Mouse (Mus musculus): ENCODE results near the gene Rcc1. TPM values are rescaled to one million over a fixed set of nuclear protein-coding genes. Genes with fewer than 3 reads are reported as not detected.

Gene Rcc1
- total and polyA plus RNA-seq, 3 experiments = 93.6 to 149 (median 148) TPM

GRCm38 (mm10) chr4:132301965-132302938, 51.2 kb downstream of the Rcc1 start:
- H3K79me2 ChIP-seq (replicated peaks; ENCODE audit: control insufficient read depth, extremely low read depth, insufficient read depth, poor library complexity, severe bottlenecking) = no peaks in the 10 kb centered on the region
- no peak for TF ChIP-seq IRF4 (IDR thresholded peaks at IDR 0.05; ENCODE audit: low read depth, low read length)
- TF ChIP-seq ETS1 (conservative IDR thresholded peaks at IDR 0.05; ENCODE audit: low read depth, low read length) = no peak
- no peak for TF ChIP-seq SIN3A (IDR thresholded peaks at IDR 0.05; ENCODE audit: low read length)
- no peak for TF ChIP-seq JUND (conservative IDR thresholded peaks at IDR 0.05; ENCODE audit: low read depth, low read length)
- TF ChIP-seq CHD2 (IDR thresholded peaks at IDR 0.05; ENCODE audit: low read length) = no peak
- TF ChIP-seq BHLHE40 (IDR thresholded peaks at IDR 0.05; ENCODE audit: low read depth, low read length) = no peak
- peak; percentile 57 for TF ChIP-seq ZNF384 (IDR thresholded peaks at IDR 0.05; ENCODE audit: low read depth, low read length)
- no peak for TF ChIP-seq GABPA (IDR thresholded peaks at IDR 0.05; ENCODE audit: insufficient replicate concordance, low read depth, low read length)
- 0 out of 2 replicates have a peak overlapping the region, but pooled peaks have one; percentile 29 for H3K4me2 ChIP-seq (ENCODE audit: insufficient read depth, low read depth, poor library complexity, severe bottlenecking)
- no peaks in the 10 kb centered on the region for H3K36me3 ChIP-seq (replicated peaks in 1 of 2; ENCODE audit: control insufficient read depth in 1 of 2, insufficient read depth in 1 of 2, low read length in 1 of 2)
- DNase-seq (ENCODE audit: extremely low read depth) = no peak
- no peaks in the 10 kb centered on the region for H3K9me3 ChIP-seq (replicated peaks; ENCODE audit: low read length)
- H3K4me1 ChIP-seq (ENCODE audit: control insufficient read depth in 1 of 2, insufficient read depth in 2 of 2) = peaks cover 10 to 26% of the 10 kb centered on the region in 2 experiments
- no peak overlapping the region for H3K9ac ChIP-seq (ENCODE audit: insufficient read depth, low read depth)
- dilution Hi-C loops (cut with MboI; ENCODE audit: extremely low pct_ligation_motif_present, extremely low pct_unique_long_range_greater_than_20kb, low sequenced_read_pairs) = no loop called here
- no peak overlapping the region for H3K4me3 ChIP-seq (replicated peaks in 1 of 3; ENCODE audit: low read depth in 2 of 3, low read length in 2 of 3, poor library complexity in 1 of 3)
- no peak overlapping the region for H3K27ac ChIP-seq (ENCODE audit: insufficient read depth, low read depth)
- in situ Hi-C loops (cut with MboI; ENCODE audit: low pct_ligation_motif_present, low pct_unique_long_range_greater_than_20kb, low sequenced_read_pairs) = loop anchor here (5.0 to 25.0 kb wide), 2 partner anchors 35 to 210 kb away; partner anchors contain the start of gene Sesn2
- no peaks in the 10 kb centered on the region for H3K27me3 ChIP-seq (replicated peaks)

- in situ Hi-C loops (cut with MboI; ENCODE audit: low pct_ligation_motif_present, low pct_unique_long_range_greater_than_20kb, low sequenced_read_pairs) = loop anchor here (5.0 to 25.0 kb wide), 2 partner anchors 36 to 211 kb away; partner anchors contain the start of gene Sesn2
- no peak overlapping the region for H3K27ac ChIP-seq (ENCODE audit: insufficient read depth, low read depth)
- no peak overlapping the region for H3K4me3 ChIP-seq (replicated peaks in 1 of 3; ENCODE audit: low read depth in 2 of 3, low read length in 2 of 3, poor library complexity in 1 of 3)
- TF ChIP-seq ZNF384 (IDR thresholded peaks at IDR 0.05; ENCODE audit: low read depth, low read length) (no peak), KAT2A (IDR thresholded peaks at IDR 0.05; ENCODE audit: insufficient replicate concordance, low read length) (no peak), NRF1 (IDR thresholded peaks at IDR 0.05; ENCODE audit: low read depth, low read length) (no peak), SMC3 (IDR thresholded peaks at IDR 0.05; ENCODE audit: low read depth, low read length) (no peak)
- no peaks in the 10 kb centered on the region for H3K36me3 ChIP-seq (replicated peaks in 1 of 2; ENCODE audit: control insufficient read depth in 1 of 2, insufficient read depth in 1 of 2, low read length in 1 of 2)
- no peaks in the 10 kb centered on the region for H3K27me3 ChIP-seq (replicated peaks)
- no peaks in the 10 kb centered on the region for H3K9me3 ChIP-seq (replicated peaks; ENCODE audit: low read length)
- DNase-seq (ENCODE audit: extremely low read depth) = no peak
- dilution Hi-C loops (cut with MboI; ENCODE audit: extremely low pct_ligation_motif_present, extremely low pct_unique_long_range_greater_than_20kb, low sequenced_read_pairs) = no loop called here
- no peaks in the 10 kb centered on the region for H3K79me2 ChIP-seq (replicated peaks; ENCODE audit: control insufficient read depth, extremely low read depth, insufficient read depth, poor library complexity, severe bottlenecking)
- no peak overlapping the region for H3K9ac ChIP-seq (ENCODE audit: insufficient read depth, low read depth)
- peaks cover 10 to 26% of the 10 kb centered on the region in 2 experiments for H3K4me1 ChIP-seq (ENCODE audit: control insufficient read depth in 1 of 2, insufficient read depth in 2 of 2)
- no peak overlapping the region for H3K4me2 ChIP-seq (ENCODE audit: insufficient read depth, low read depth, poor library complexity, severe bottlenecking)
Measured at GRCm38 (mm10) chr4:132301486-132301885, 51.9 kb downstream of the Rcc1 start.

Data from CH12.LX (cell line).